Comparison of ENCODE assay signal across 8 mouse cellular contexts in genomic region chr8:41573027-41573885, GRCm38 (mm10).
A peak's percentile ranks its signal among the peaks of the same experiment; 100 is the strongest.
DNase-seq lines count a peak whose midpoint lies in the region; ATAC-seq and TF ChIP-seq lines count a peak whose summit lies in the region.

No protein-coding gene starts in this region.

- TF ChIP-seq CTCF in CH12.LX (conservative IDR thresholded peaks at IDR 0.05 in 1 of 2, IDR thresholded peaks at IDR 0.05 in 1 of 2; ENCODE audit: low read depth in 2 of 2, low read length in 2 of 2): peak; percentile 76 to 78
- peak; percentile 68 for TF ChIP-seq CTCF in liver, embryonic 14.5 days (IDR thresholded peaks at IDR 0.05; ENCODE audit: low read depth)

- no peak overlapping the region for H3K4me2 ChIP-seq in CH12.LX (ENCODE audit: insufficient read depth, low read depth, poor library complexity, severe bottlenecking)
- H3K4me2 ChIP-seq in liver, embryonic 14.5 days (ENCODE audit: low read depth): no peak overlapping the region

- WGBS in liver, embryonic 14.5 days (ENCODE audit: insufficient replicate concordance): 47% methylated on average over 10 of the region's 10 CpGs

- H3K27ac ChIP-seq in CH12.LX (ENCODE audit: insufficient read depth, low read depth): no peak overlapping the region
- H3K27ac ChIP-seq in liver, embryonic 14.5 days: no peak overlapping the region

- peak; percentile 82 for DNase-seq in CH12.LX (ENCODE audit: extremely low read depth)
- peak; percentile 44 for DNase-seq in adrenal gland, adult 2 months
- DNase-seq in embryo, embryonic 10 days (ENCODE audit: low spot score): peak; percentile 81
- peak; percentile 61 to 70 for DNase-seq in gastrocnemius, postnatal 4 days (ENCODE audit: low spot score in 2 of 2)
- peak; percentile 48 to 84 for DNase-seq in kidney, postnatal 36 days
- peak in 2 of 3 experiments; percentile 1 to 14 for DNase-seq in liver, embryonic 14.5 days (ENCODE audit: low read depth in 3 of 3, low spot score in 3 of 3)
- DNase-seq in retina, adult 2 months (ENCODE audit: low read depth, low spot score): peak; percentile 50
- no peak for DNase-seq in B cell, adult 2 months

- H3K9ac ChIP-seq in CH12.LX (ENCODE audit: insufficient read depth, low read depth): no peak overlapping the region
- no peak overlapping the region for H3K9ac ChIP-seq in liver, embryonic 14.5 days (replicated peaks)

- dilution Hi-C loops in CH12.LX (cut with MboI; ENCODE audit: extremely low pct_ligation_motif_present, extremely low pct_unique_long_range_greater_than_20kb, low sequenced_read_pairs): no loop called here

- in situ Hi-C loops in CH12.LX (cut with MboI; ENCODE audit: low pct_ligation_motif_present, low pct_unique_long_range_greater_than_20kb, low sequenced_read_pairs): no loop called here

- TF ChIP-seq EP300 in CH12.LX (IDR thresholded peaks at IDR 0.05; ENCODE audit: low read length): no peak
- TF ChIP-seq EP300 in liver, embryonic 14.5 days (IDR thresholded peaks at IDR 0.05; ENCODE audit: low read depth): no peak

- no peak for ATAC-seq in liver, embryonic 14.5 days (ENCODE audit: insufficient read depth)

- peak; percentile 89 for TF ChIP-seq RAD21 in CH12.LX (IDR thresholded peaks at IDR 0.05; ENCODE audit: low read depth, low read length)

- H3K36me3 ChIP-seq in CH12.LX (replicated peaks in 1 of 2; ENCODE audit: control insufficient read depth in 1 of 2, insufficient read depth in 1 of 2, low read length in 1 of 2): no peaks in the 10 kb centered on the region
- H3K36me3 ChIP-seq in liver, embryonic 14.5 days (replicated peaks; ENCODE audit: control insufficient read depth, insufficient read depth, low read depth): no peaks in the 10 kb centered on the region

- H3K27me3 ChIP-seq in CH12.LX (replicated peaks): no peaks in the 10 kb centered on the region
- H3K27me3 ChIP-seq in liver, embryonic 14.5 days (ENCODE audit: control insufficient read depth, insufficient read depth, low read length): no peaks in the 10 kb centered on the region

- no peak for TF ChIP-seq POLR2A in CH12.LX (IDR thresholded peaks at IDR 0.05; ENCODE audit: low read depth, low read length)

- H3K4me1 ChIP-seq in CH12.LX (ENCODE audit: control insufficient read depth in 1 of 2, insufficient read depth in 2 of 2): no peaks in the 10 kb centered on the region
- no peaks in the 10 kb centered on the region for H3K4me1 ChIP-seq in liver, embryonic 14.5 days (replicated peaks; ENCODE audit: control insufficient read depth in 2 of 2, insufficient read depth in 2 of 2, low read length in 1 of 2)

- H3K9me3 ChIP-seq in CH12.LX (replicated peaks; ENCODE audit: low read length): no peaks in the 10 kb centered on the region
- no peaks in the 10 kb centered on the region for H3K9me3 ChIP-seq in liver, embryonic 14.5 days (ENCODE audit: control insufficient read depth, low read length)

- no peak overlapping the region for H3K4me3 ChIP-seq in CH12.LX (replicated peaks in 1 of 3; ENCODE audit: low read depth in 2 of 3, low read length in 2 of 3, poor library complexity in 1 of 3)
- H3K4me3 ChIP-seq in liver, embryonic 14.5 days (ENCODE audit: insufficient read depth in 1 of 2, low read depth in 2 of 2, low read length in 2 of 2): no peak overlapping the region

- no peaks in the 10 kb centered on the region for H3K79me2 ChIP-seq in CH12.LX (replicated peaks; ENCODE audit: control insufficient read depth, extremely low read depth, insufficient read depth, poor library complexity, severe bottlenecking)

TF ChIP-seq in CH12.LX, 34 proteins besides CTCF, POLR2A, EP300 and RAD21:
- peak; percentile 64 for TF ChIP-seq SMC3 (IDR thresholded peaks at IDR 0.05; ENCODE audit: low read depth, low read length)
- no peak for TF ChIP-seq PAX5 (IDR thresholded peaks at IDR 0.05; ENCODE audit: low read length)

Comparison
In these comparisons a context has a peak if more than half of its experiments do, and no peak if none do; other contexts are left out.
1. DNase-seq: peak in CH12.LX (single experiment), adrenal gland, adult 2 months (single experiment), embryo, embryonic 10 days (single experiment), gastrocnemius, postnatal 4 days (2 of 2), kidney, postnatal 36 days (2 of 2), liver, embryonic 14.5 days (2 of 3) and retina, adult 2 months (single experiment); none in B cell, adult 2 months (0 of 2).